Mouse (Mus musculus): Measurements from ENCODE around the gene Rasa3. TPM values are rescaled to one million over a fixed set of nuclear protein-coding genes. Genes with fewer than 3 reads are reported as not detected.
A peak's percentile ranks its signal among the peaks of the same experiment; 100 is the strongest.

Gene Rasa3
- polyA plus RNA-seq, 1 experiment from 2014 or later: 27.1 TPM

DNA sequence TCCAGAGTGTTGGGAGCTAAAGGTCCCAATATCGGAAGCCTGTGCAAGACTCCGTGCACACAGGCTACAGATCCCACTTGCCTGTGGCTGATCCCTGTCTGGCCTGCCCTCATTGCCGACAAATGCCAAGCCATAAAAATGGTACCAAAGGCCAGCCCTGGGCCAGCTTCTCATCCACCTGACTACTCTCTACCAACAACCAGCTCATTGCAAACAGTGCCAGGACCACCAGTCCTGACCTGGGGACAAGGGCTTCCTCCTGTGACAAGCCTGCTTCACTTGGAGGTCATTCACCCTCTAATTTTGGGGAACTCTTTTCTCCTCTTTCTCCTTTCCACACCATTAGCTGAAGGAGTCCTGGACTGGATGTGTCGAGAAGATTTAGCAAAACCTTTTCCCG, 29.8 kb downstream of the Rasa3 start:
- Histone ChIP-seq H3K27ac (ENCODE audit: low read length) (no peak overlapping the region), H3K27me3 (replicated peaks; ENCODE audit: control insufficient read depth, insufficient read depth, low read length) (no peaks in the 10 kb centered on the region), H3K4me1 (replicated peaks; ENCODE audit: control insufficient read depth, insufficient read depth, low read length) (peaks cover 43% of the 10 kb centered on the region), H3K4me2 (ENCODE audit: low read length) (no peak overlapping the region), H3K36me3 (ENCODE audit: control insufficient read depth, insufficient read depth) (no peaks in the 10 kb centered on the region), H3K4me3 (replicated peaks; ENCODE audit: low read length) (no peak overlapping the region), H3K9ac (replicated peaks; ENCODE audit: low read depth, low read length) (no peak overlapping the region), H3K9me3 (ENCODE audit: control insufficient read depth, low read length) (no peaks in the 10 kb centered on the region)
- no peak for ATAC-seq
- WGBS: 84% methylated on average over 5 of the region's 5 CpGs

DNA sequence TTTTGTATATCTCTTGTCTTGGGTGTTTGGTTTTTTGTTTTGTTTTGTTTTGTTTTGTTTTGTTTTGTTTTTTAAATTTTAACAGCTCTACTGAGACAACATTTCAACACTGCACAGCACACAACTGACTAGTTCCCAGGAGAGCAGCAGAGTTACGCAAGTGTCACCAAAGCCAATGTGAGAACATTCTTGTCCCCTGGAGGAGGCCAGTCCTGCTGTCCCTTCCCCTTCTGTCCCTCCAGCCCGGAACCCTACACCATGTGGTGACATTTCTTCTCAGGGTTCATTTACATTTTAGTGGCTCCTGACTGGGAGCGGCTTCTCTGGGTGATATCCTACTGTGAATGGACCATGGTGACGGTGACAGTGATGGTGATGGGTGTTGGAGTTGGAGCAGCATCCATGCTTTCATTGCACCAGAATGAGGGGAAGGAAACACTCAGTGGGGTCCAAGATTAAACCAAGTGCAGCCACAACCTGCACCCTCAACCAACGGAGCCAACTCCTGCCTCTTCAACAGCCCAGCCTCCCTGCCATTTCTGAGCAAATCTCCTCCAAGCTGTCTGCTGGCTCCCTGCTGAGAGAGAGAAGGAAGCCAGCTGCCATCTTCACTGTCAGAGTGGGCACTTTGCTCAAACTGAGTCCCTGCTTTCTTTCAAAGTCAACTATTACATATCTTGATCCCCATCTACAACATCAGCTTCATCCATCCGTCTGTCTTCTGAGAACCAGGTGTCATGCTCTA, 32.3 kb downstream of the Rasa3 start:
- Histone ChIP-seq H3K4me1 (replicated peaks; ENCODE audit: control insufficient read depth, insufficient read depth, low read length) (peaks cover 51% of the 10 kb centered on the region), H3K27ac (ENCODE audit: low read length) (no peak overlapping the region)

DNA sequence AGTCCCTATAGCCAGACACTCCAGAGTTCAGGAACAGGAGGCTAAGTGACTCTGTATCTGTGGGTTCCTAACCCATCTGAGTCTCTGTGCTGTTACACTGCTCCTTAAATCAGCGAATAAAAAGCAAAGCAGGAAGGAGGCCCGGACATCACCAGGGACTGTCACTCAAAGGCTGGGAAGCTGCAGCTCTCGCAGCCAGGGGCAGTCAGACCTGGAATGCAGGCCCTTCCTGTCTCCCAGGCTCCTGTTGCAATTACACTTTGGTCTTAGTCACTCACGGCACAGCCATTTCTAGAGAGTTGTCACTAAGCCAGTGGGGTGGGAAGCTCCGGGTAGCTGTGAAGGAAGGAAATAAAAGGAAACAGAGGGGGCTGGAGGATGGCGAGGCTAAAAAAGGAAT, 33.2 kb downstream of the Rasa3 start:
- Histone ChIP-seq H3K36me3 (ENCODE audit: control insufficient read depth, insufficient read depth) (no peaks in the 10 kb centered on the region), H3K9ac (replicated peaks; ENCODE audit: low read depth, low read length) (0 out of 2 replicates have a peak overlapping the region, but pooled peaks have one; percentile 33), H3K4me1 (replicated peaks; ENCODE audit: control insufficient read depth, insufficient read depth, low read length) (peaks cover 43% of the 10 kb centered on the region), H3K4me2 (ENCODE audit: low read length) (no peak overlapping the region), H3K27ac (ENCODE audit: low read length) (peak overlapping the region; percentile 26; the same call in 1 of the 2 replicates), H3K9me3 (ENCODE audit: control insufficient read depth, low read length) (no peaks in the 10 kb centered on the region), H3K4me3 (replicated peaks; ENCODE audit: low read length) (no peak overlapping the region), H3K27me3 (replicated peaks; ENCODE audit: control insufficient read depth, insufficient read depth, low read length) (no peaks in the 10 kb centered on the region)
- ATAC-seq: no peak
- WGBS: 12% methylated on average over 6 of the region's 6 CpGs

More for the DNA sequence above, 32.3 kb downstream of the Rasa3 start:
- no peak for ATAC-seq
- Histone ChIP-seq H3K4me3 (replicated peaks; ENCODE audit: low read length) (no peak overlapping the region), H3K27me3 (replicated peaks; ENCODE audit: control insufficient read depth, insufficient read depth, low read length) (no peaks in the 10 kb centered on the region), H3K4me2 (ENCODE audit: low read length) (no peak overlapping the region), H3K9ac (replicated peaks; ENCODE audit: low read depth, low read length) (no peak overlapping the region), H3K9me3 (ENCODE audit: control insufficient read depth, low read length) (no peaks in the 10 kb centered on the region), H3K36me3 (ENCODE audit: control insufficient read depth, insufficient read depth) (no peaks in the 10 kb centered on the region)
- 57% methylated on average over 6 of the region's 6 CpGs for WGBS

DNA sequence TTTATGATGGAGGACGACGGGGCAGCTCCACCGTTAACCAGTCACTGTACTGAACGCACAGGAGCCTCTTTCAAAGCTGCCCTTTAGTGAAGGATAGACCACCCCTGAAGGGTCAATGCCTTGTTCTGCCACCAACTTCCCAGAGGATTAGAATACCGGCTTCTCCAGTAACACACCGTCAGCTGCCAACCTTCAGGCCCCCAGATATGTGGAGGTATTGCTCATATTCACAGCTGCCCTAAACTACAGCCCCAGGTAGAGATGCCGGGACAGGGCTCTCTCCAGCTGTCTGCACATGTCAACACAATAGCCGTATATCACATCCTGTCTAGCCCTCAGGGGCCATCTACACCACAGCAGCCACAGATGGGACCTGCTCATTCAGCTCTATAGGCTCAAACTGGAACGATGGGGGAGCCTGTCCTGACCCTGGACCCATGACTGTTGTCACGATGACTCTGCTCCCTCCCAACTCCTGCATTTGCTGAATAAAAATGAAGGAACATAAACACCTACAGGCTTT, 34.7 kb downstream of the Rasa3 start:
- Histone ChIP-seq H3K4me3 (replicated peaks; ENCODE audit: low read length) (no peak overlapping the region), H3K36me3 (ENCODE audit: control insufficient read depth, insufficient read depth) (no peaks in the 10 kb centered on the region), H3K27ac (ENCODE audit: low read length) (no peak overlapping the region), H3K27me3 (replicated peaks; ENCODE audit: control insufficient read depth, insufficient read depth, low read length) (no peaks in the 10 kb centered on the region), H3K9ac (replicated peaks; ENCODE audit: low read depth, low read length) (no peak overlapping the region), H3K9me3 (ENCODE audit: control insufficient read depth, low read length) (no peaks in the 10 kb centered on the region), H3K4me2 (ENCODE audit: low read length) (no peak overlapping the region), H3K4me1 (replicated peaks; ENCODE audit: control insufficient read depth, insufficient read depth, low read length) (peaks cover 32% of the 10 kb centered on the region)
- ATAC-seq: no peak
- WGBS: 90% methylated on average over 10 of the region's 10 CpGs

DNA sequence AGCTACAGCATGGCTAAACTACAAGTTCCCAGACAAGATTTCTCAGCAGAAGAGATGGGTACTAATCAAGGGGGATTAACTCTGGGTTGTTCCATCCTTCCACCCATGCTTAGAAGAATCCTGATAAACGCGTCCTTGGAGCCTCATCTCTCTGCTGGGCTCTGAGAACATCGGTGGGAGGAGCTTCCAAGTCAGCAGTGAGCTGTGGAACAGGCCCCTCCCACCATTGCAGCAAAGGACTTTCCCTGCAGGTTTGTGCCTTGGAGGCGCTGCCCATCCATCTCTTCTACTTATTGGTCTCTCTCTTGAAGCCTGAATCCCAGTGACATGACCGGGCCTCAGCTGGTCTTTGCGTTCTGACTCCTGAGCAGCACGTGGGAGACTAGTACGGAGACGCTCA, 36.2 kb downstream of the Rasa3 start:
- H3K4me3 ChIP-seq (replicated peaks; ENCODE audit: low read length): no peak overlapping the region
- no peaks in the 10 kb centered on the region for H3K9me3 ChIP-seq (ENCODE audit: control insufficient read depth, low read length)
- peak overlapping the region; percentile 79; the same call in 1 of the 2 replicates for H3K27ac ChIP-seq (ENCODE audit: low read length)
- no peaks in the 10 kb centered on the region for H3K27me3 ChIP-seq (replicated peaks; ENCODE audit: control insufficient read depth, insufficient read depth, low read length)
- no peaks in the 10 kb centered on the region for H3K36me3 ChIP-seq (ENCODE audit: control insufficient read depth, insufficient read depth)
- H3K4me2 ChIP-seq (ENCODE audit: low read length): no peak overlapping the region
- no peak for ATAC-seq
- no peak overlapping the region for H3K9ac ChIP-seq (replicated peaks; ENCODE audit: low read depth, low read length)
- 66% methylated on average over 9 of the region's 9 CpGs for WGBS
- peaks cover 32% of the 10 kb centered on the region for H3K4me1 ChIP-seq (replicated peaks; ENCODE audit: control insufficient read depth, insufficient read depth, low read length)

DNA sequence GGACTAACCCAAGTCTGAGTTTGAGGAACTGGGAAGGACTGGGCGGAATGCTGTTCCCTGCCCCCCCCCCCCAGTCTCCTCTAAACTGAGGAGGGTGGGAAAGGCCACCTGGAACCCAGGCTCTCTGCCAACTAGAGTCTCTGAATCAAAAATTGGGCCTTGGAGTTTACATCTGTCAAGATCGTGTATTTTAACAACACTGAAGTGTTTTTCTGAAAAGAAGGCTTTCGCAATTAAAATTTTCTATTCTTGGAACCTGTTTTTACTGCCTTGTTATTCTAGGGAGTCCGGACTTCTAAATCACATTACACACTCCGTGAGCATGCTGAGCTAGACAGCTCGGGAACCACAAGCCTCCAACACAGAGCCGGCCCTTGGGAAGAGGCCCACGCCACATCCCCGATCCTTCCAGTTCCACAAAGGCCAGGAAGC, 36.9 kb downstream of the Rasa3 start:
- peaks cover 31% of the 10 kb centered on the region for H3K4me1 ChIP-seq (replicated peaks; ENCODE audit: control insufficient read depth, insufficient read depth, low read length)
- ATAC-seq: peak; percentile 84
- peak overlapping the region; percentile 79 for H3K27ac ChIP-seq (ENCODE audit: low read length)
- no peaks in the 10 kb centered on the region for H3K36me3 ChIP-seq (ENCODE audit: control insufficient read depth, insufficient read depth)
- 10% methylated on average over 9 of the region's 9 CpGs for WGBS
- no peak overlapping the region for H3K9ac ChIP-seq (replicated peaks; ENCODE audit: low read depth, low read length)
- H3K9me3 ChIP-seq (ENCODE audit: control insufficient read depth, low read length): no peaks in the 10 kb centered on the region
- no peaks in the 10 kb centered on the region for H3K27me3 ChIP-seq (replicated peaks; ENCODE audit: control insufficient read depth, insufficient read depth, low read length)
- peak overlapping the region; percentile 14; the same call in 1 of the 2 replicates for H3K4me2 ChIP-seq (ENCODE audit: low read length)
- H3K4me3 ChIP-seq (replicated peaks; ENCODE audit: low read length): no peak overlapping the region

DNA sequence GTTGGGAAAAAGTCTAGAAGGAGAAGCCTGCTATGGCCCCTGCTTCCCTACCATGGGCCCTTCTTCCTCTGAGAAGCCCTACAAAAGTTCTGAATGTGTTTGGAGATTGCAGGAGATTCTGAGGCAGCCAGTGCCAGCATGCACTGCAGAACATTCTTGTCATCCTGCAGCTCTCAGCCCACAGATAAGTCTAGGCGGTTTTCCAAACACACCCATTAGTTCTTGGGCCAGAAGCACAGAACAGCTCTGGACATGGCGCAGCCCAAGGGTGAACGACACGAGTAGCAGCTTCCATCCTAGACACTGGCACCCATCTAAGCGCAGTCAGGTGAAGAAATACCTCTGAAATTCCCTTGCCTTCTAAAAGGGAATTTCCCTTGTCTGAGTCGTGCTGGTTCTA, 44.3 kb downstream of the Rasa3 start:
- H3K4me3 ChIP-seq (replicated peaks; ENCODE audit: low read length): no peak overlapping the region
- no peaks in the 10 kb centered on the region for H3K9me3 ChIP-seq (ENCODE audit: control insufficient read depth, low read length)
- H3K27me3 ChIP-seq (replicated peaks; ENCODE audit: control insufficient read depth, insufficient read depth, low read length): no peaks in the 10 kb centered on the region
- 96% methylated on average over 6 of the region's 6 CpGs for WGBS
- H3K36me3 ChIP-seq (ENCODE audit: control insufficient read depth, insufficient read depth): no peaks in the 10 kb centered on the region
- H3K4me2 ChIP-seq (ENCODE audit: low read length): no peak overlapping the region
- H3K9ac ChIP-seq (replicated peaks; ENCODE audit: low read depth, low read length): no peak overlapping the region
- no peak overlapping the region for H3K27ac ChIP-seq (ENCODE audit: low read length)
- no peak for ATAC-seq
- no peaks in the 10 kb centered on the region; the same call in 1 of the 2 replicates for H3K4me1 ChIP-seq (replicated peaks; ENCODE audit: control insufficient read depth, insufficient read depth, low read length)

DNA sequence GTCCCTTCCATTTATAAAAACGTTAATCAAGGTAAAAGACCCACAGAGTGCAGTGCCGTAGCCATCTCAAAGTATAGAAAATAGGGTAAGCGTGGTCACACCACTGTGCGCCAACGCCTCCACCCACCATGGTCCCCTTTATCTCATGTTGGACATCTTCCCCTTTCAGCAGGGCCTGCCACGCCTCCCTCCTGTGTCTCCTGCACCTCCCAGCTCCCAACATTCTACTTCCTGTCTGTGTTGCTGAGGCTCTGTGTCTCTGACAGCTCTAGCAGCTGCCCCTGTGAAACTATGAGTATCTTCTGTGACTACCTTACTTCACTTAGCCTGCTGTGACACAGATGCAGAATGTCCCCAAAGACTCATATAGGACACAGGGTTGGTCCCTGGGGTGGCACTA, 45.1 kb downstream of the Rasa3 start:
- H3K9me3 ChIP-seq (ENCODE audit: control insufficient read depth, low read length): no peaks in the 10 kb centered on the region
- no peak overlapping the region for H3K9ac ChIP-seq (replicated peaks; ENCODE audit: low read depth, low read length)
- H3K27me3 ChIP-seq (replicated peaks; ENCODE audit: control insufficient read depth, insufficient read depth, low read length): no peaks in the 10 kb centered on the region
- H3K27ac ChIP-seq (ENCODE audit: low read length): no peak overlapping the region
- 93% methylated on average over 6 of the region's 6 CpGs for WGBS
- no peak for ATAC-seq
- H3K36me3 ChIP-seq (ENCODE audit: control insufficient read depth, insufficient read depth): no peaks in the 10 kb centered on the region
- H3K4me3 ChIP-seq (replicated peaks; ENCODE audit: low read length): no peak overlapping the region
- no peaks in the 10 kb centered on the region; the same call in 1 of the 2 replicates for H3K4me1 ChIP-seq (replicated peaks; ENCODE audit: control insufficient read depth, insufficient read depth, low read length)
- H3K4me2 ChIP-seq (ENCODE audit: low read length): no peak overlapping the region

DNA sequence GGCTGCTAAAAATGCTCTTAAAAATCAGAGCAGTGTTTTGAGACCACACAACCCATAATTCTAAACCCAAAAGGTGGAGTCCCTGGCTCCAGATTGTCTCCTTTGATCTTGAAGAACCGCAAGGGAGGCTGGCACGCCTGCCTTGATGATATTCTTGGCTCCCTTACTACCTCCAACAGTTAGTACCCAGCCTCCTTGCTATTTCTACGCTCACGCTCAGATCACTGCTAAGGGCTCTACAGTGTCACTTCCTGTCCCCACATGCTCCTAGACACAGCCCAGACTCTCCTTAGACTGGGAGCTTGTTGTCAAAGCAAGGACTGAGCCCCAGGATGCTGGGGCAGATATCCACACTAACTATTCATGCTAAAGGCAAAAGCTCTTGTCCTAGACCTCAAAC, 46.6 kb downstream of the Rasa3 start:
- ATAC-seq: no peak
- Histone ChIP-seq H3K27ac (ENCODE audit: low read length) (no peak overlapping the region), H3K9ac (replicated peaks; ENCODE audit: low read depth, low read length) (no peak overlapping the region), H3K4me1 (replicated peaks; ENCODE audit: control insufficient read depth, insufficient read depth, low read length) (no peaks in the 10 kb centered on the region; the same call in 1 of the 2 replicates), H3K4me3 (replicated peaks; ENCODE audit: low read length) (no peak overlapping the region), H3K4me2 (ENCODE audit: low read length) (no peak overlapping the region), H3K36me3 (ENCODE audit: control insufficient read depth, insufficient read depth) (no peaks in the 10 kb centered on the region), H3K9me3 (ENCODE audit: control insufficient read depth, low read length) (no peaks in the 10 kb centered on the region), H3K27me3 (replicated peaks; ENCODE audit: control insufficient read depth, insufficient read depth, low read length) (no peaks in the 10 kb centered on the region)
- WGBS: 77% methylated on average over 4 of the region's 4 CpGs
